Mouse (Mus musculus) lung, postnatal 14 days (tissue): ENCODE measurements around the gene Naga.
"Not testable (repeated sequence)": the region's sequence is repeated elsewhere in the genome, so short reads cannot be mapped to it uniquely, and the experiment has no call there.

Source experiments
- DNase-seq: peaks from one replicate; pipeline ENCODE4 v3.0.0; 2021

Naga gene

GRCm38 (mm10) chr15:82338593-82339112 is at the start of gene Naga, which contains the start of the genes Pheta2 and Smdt1:
Gene Naga (minus strand): TSS chr15:82338925.
Gene Pheta2 (plus strand): TSS chr15:82338942.
Gene Smdt1 (plus strand): TSS chr15:82338959.
- peak; percentile 96 for DNase-seq

GRCm38 (mm10) chr15:82385729-82386128 is 47.0 kb upstream of the Naga start:
- DNase-seq: no peak

GRCm38 (mm10) chr15:82382441-82382840 is 43.7 kb upstream of the Naga start:
- DNase-seq: no peak

GRCm38 (mm10) chr15:82380714-82381062 is 42.0 kb upstream of the Naga start:
- no peak for DNase-seq

- peak; percentile 64 for DNase-seq
Measured at GRCm38 (mm10) chr15:82379871-82380713, 41.4 kb upstream of the Naga start, which contains the start of gene Cyp2d22. Gene Cyp2d22 (minus strand): TSS chr15:82380260.

- DNase-seq: no peak
Measured at GRCm38 (mm10) chr15:82379511-82379870, 40.8 kb upstream of the Naga start.

GRCm38 (mm10) chr15:82378261-82379180 is 39.8 kb upstream of the Naga start:
- peak; percentile 24 for DNase-seq

GRCm38 (mm10) chr15:82377701-82378100 is 39.0 kb upstream of the Naga start:
- DNase-seq: no peak

- DNase-seq: peak; percentile 74
Measured at GRCm38 (mm10) chr15:82376393-82377138, 37.8 kb upstream of the Naga start.

GRCm38 (mm10) chr15:82375855-82376254 is 37.1 kb upstream of the Naga start:
- no peak for DNase-seq

GRCm38 (mm10) chr15:82374437-82374836 is 35.7 kb upstream of the Naga start:
- no peak for DNase-seq

GRCm38 (mm10) chr15:82372991-82373390 is 34.3 kb upstream of the Naga start:
- no peak for DNase-seq

- no peak for DNase-seq
Measured at GRCm38 (mm10) chr15:82372446-82372845, 33.7 kb upstream of the Naga start.

GRCm38 (mm10) chr15:82368851-82369250 is 30.1 kb upstream of the Naga start:
- DNase-seq: no peak

GRCm38 (mm10) chr15:82368146-82368545 is 29.4 kb upstream of the Naga start:
- no peak for DNase-seq

- not testable (repeated sequence) for DNase-seq
Measured at GRCm38 (mm10) chr15:82364561-82364960, 25.8 kb upstream of the Naga start.

- not testable (repeated sequence) for DNase-seq
Measured at GRCm38 (mm10) chr15:82363801-82364200, 25.1 kb upstream of the Naga start.

- no peak for DNase-seq
Measured at GRCm38 (mm10) chr15:82362234-82362633, 23.5 kb upstream of the Naga start.

GRCm38 (mm10) chr15:82361459-82362018 is 22.8 kb upstream of the Naga start:
- no peak for DNase-seq

- DNase-seq: no peak
Measured at GRCm38 (mm10) chr15:82358431-82359260, 19.9 kb upstream of the Naga start.
